Mouse (Mus musculus) liver, embryonic 14.5 days (tissue): ENCODE data around the gene Slc2a9. TPM values are rescaled to one million over a fixed set of nuclear protein-coding genes. Genes with fewer than 3 reads are reported as not detected.

Experiments
- ATAC-seq: fragments of 200-750 bp; cut with Nextera tagmentation; 2 replicates; pipeline ENCODE4 v1.8.0; 2017; ENCODE audit warnings: moderate number of reproducible peaks, mild to moderate bottlenecking, moderate library complexity; ENCODE audit not compliant: insufficient read depth
- DNase-seq, 3 experiments: peaks; one replicate each; pipeline ENCODE4 v3.0.0-alpha.2; 2012 to 2013; ENCODE audit warnings: low read depth in 3 of 3, low spot score in 3 of 3
- H3K27ac ChIP-seq: fragments of 300-500 bp; sonication (generic); 2 replicates; pipeline ENCODE4 v1.5.1; 2014; ENCODE audit warnings: moderate library complexity, mild to moderate bottlenecking, control low read depth, inconsistent platforms
- H3K27me3 ChIP-seq: fragments of 300-500 bp; sonication (generic); 2 replicates; pipeline ENCODE4 v1.6.1; 2014; ENCODE audit warnings: mild to moderate bottlenecking, low read length, moderate library complexity; ENCODE audit not compliant: control insufficient read depth, insufficient read depth
- H3K36me3 ChIP-seq: fragments of 300-500 bp; sonication (generic); replicated peaks from 2 replicates; pipeline ENCODE4 v1.6.1; 2014; ENCODE audit warnings: low read depth; ENCODE audit not compliant: control insufficient read depth, insufficient read depth
- H3K4me1 ChIP-seq, 2 experiments: fragments of 200-500 bp in 1 of 2; fragments of 300-500 bp in 1 of 2; sonication (generic) in 1 of 2; replicated peaks; 2 replicates each; pipeline ENCODE4 v1.6.1; 2012 to 2014; ENCODE audit warnings: antibody characterized with exemption in 1 of 2, inconsistent platforms in 1 of 2, low read length in 1 of 2; ENCODE audit not compliant: control insufficient read depth in 2 of 2, insufficient read depth in 2 of 2
- H3K4me2 ChIP-seq: fragments of 300-500 bp; sonication (generic); 2 replicates; pipeline ENCODE4 v1.6.1; 2014; ENCODE audit warnings: low read depth, mild to moderate bottlenecking, control low read depth, moderate library complexity
- H3K4me3 ChIP-seq, 2 experiments: fragments of 200-500 bp in 1 of 2; fragments of 300-500 bp in 1 of 2; sonication (generic) in 1 of 2; 2 replicates each; pipeline ENCODE4 v1.5.1; 2012 to 2014; ENCODE audit warnings: low read depth in 2 of 2, low read length in 2 of 2, mild to moderate bottlenecking in 2 of 2, control low read depth in 1 of 2, inconsistent platforms in 1 of 2, moderate library complexity in 1 of 2; ENCODE audit not compliant: insufficient read depth in 1 of 2
- H3K9ac ChIP-seq: fragments of 300-500 bp; sonication (generic); replicated peaks from 2 replicates; pipeline ENCODE4 v1.6.1; 2014; ENCODE audit warnings: mild to moderate bottlenecking, control low read depth, moderate library complexity
- H3K9me3 ChIP-seq: fragments of 300-500 bp; sonication (generic); 2 replicates; pipeline ENCODE4 v1.6.1; 2016; ENCODE audit warnings: low read length, mixed read lengths; ENCODE audit not compliant: control insufficient read depth
- CTCF ChIP-seq: IDR thresholded peaks from 2 replicates; pipeline ENCODE4 v1.5.1; 2016; ENCODE audit warnings: antibody characterized with exemption, low read depth, control low read depth
- EP300 ChIP-seq: IDR thresholded peaks from 2 replicates; pipeline ENCODE4 v1.6.1; 2016; ENCODE audit warnings: antibody characterized with exemption, low read depth
- WGBS: fragments of 180-500 bp; shearing (Covaris S2); extraction: QIAGEN DNeasy Blood & Tissue Kit; methylation state at CpG from one replicate; pipeline ENCODE4 v1.1.7; 2014; ENCODE audit not compliant: insufficient replicate concordance; 5-methylcytosine and 5-hydroxymethylcytosine counted together
- polyA plus RNA-seq, 2 experiments: library from polyadenylated mRNA; depleted of rRNA in 1 of 2; stranded (reverse) in 1 of 2; unstranded in 1 of 2; fragments of >200 nt; fragmentation: Nextera tagmentation in 1 of 2; extraction: Ambion mirVana in 1 of 2; gene quantifications; 2 replicates each; pipeline versions ENCODE4 v1.2.1 to v1.2.3; 2012 to 2014

Slc2a9 gene
- polyA plus RNA-seq, 2 experiments: 1.6 to 1.9 TPM

- Histone ChIP-seq H3K27ac (no peak overlapping the region), H3K36me3 (no peaks in the 10 kb centered on the region), H3K9me3 (no peaks in the 10 kb centered on the region), H3K4me2 (no peak overlapping the region), H3K27me3 (no peaks in the 10 kb centered on the region), H3K4me3 (no peak overlapping the region), H3K9ac (no peak overlapping the region), H3K4me1 (no peaks in the 10 kb centered on the region)
- ATAC-seq: no peak
- TF ChIP-seq EP300 (no peak), CTCF (peak; percentile 26)
- WGBS: 84% methylated on average over 11 of the region's 11 CpGs
- DNase-seq: no peak
These were observed 66.3 kb downstream of the Slc2a9 start for GRCm38 (mm10) chr5:38436681-38437080.

GRCm38 (mm10) chr5:38434875-38435274 is 68.1 kb downstream of the Slc2a9 start:
- Histone ChIP-seq H3K36me3 (no peaks in the 10 kb centered on the region), H3K9me3 (no peaks in the 10 kb centered on the region), H3K4me1 (no peaks in the 10 kb centered on the region), H3K4me3 (no peak overlapping the region), H3K9ac (no peak overlapping the region), H3K27ac (no peak overlapping the region), H3K4me2 (no peak overlapping the region), H3K27me3 (no peaks in the 10 kb centered on the region)
- no peak for TF ChIP-seq EP300
- TF ChIP-seq CTCF: no peak
- WGBS: 52% methylated on average over 3 of the region's 3 CpGs
- no peak for ATAC-seq
- DNase-seq: no peak

- Histone ChIP-seq H3K36me3 (no peaks in the 10 kb centered on the region), H3K9me3 (no peaks in the 10 kb centered on the region), H3K27me3 (no peaks in the 10 kb centered on the region), H3K9ac (no peak overlapping the region), H3K4me1 (peaks cover 0 to 8% of the 10 kb centered on the region in 2 experiments; a peak in 2 of 4 replicates), H3K4me3 (no peak overlapping the region), H3K27ac (no peak overlapping the region), H3K4me2 (no peak overlapping the region)
- DNase-seq (no peak), ATAC-seq (no peak)
- TF ChIP-seq CTCF: no peak
- no peak for TF ChIP-seq EP300
- WGBS: 68% methylated on average over 7 of the region's 7 CpGs
These were observed 71.7 kb downstream of the Slc2a9 start for GRCm38 (mm10) chr5:38431201-38431600.

- no peaks in the 10 kb centered on the region for H3K27me3 ChIP-seq
- WGBS: 49% methylated on average over 6 of the region's 6 CpGs
- H3K4me1 ChIP-seq: peaks cover 3 to 23% of the 10 kb centered on the region in 2 experiments; a peak in 2 of 4 replicates
- H3K36me3 ChIP-seq: no peaks in the 10 kb centered on the region
- no peak overlapping the region for H3K9ac ChIP-seq
- TF ChIP-seq EP300 (no peak), CTCF (no peak)
- no peaks in the 10 kb centered on the region for H3K9me3 ChIP-seq
- ATAC-seq (no peak), DNase-seq (no peak)
- H3K27ac ChIP-seq: no peak overlapping the region
- H3K4me2 ChIP-seq: no peak overlapping the region
- no peak overlapping the region for H3K4me3 ChIP-seq
These were observed 73.8 kb downstream of the Slc2a9 start for GRCm38 (mm10) chr5:38429106-38429505.

- H3K4me2 ChIP-seq: no peak overlapping the region
- no peak overlapping the region for H3K27ac ChIP-seq
- H3K9me3 ChIP-seq: no peaks in the 10 kb centered on the region
- H3K27me3 ChIP-seq: no peaks in the 10 kb centered on the region
- 37% methylated on average over 5 of the region's 5 CpGs for WGBS
- no peak overlapping the region for H3K4me3 ChIP-seq
- H3K36me3 ChIP-seq: no peaks in the 10 kb centered on the region
- peaks cover 3 to 23% of the 10 kb centered on the region in 2 experiments; a peak in 2 of 4 replicates for H3K4me1 ChIP-seq
- DNase-seq (no peak), ATAC-seq (no peak)
- H3K9ac ChIP-seq: no peak overlapping the region
- TF ChIP-seq EP300 (no peak), CTCF (no peak)
These were observed 75.2 kb downstream of the Slc2a9 start for GRCm38 (mm10) chr5:38427757-38428156.
